Mouse (Mus musculus) olfactory bulb, adult 2 months (tissue): ENCODE measurements around the gene Tmem56.

Experiments
- CTCF ChIP-seq: fragments of 200-500 bp; IDR thresholded peaks from 2 replicates; pipeline ENCODE4 v1.5.1; 2012; ENCODE audit warnings: low read depth, mild to moderate bottlenecking, low read length, moderate library complexity; ENCODE audit not compliant: insufficient read depth
- POLR2A ChIP-seq: fragments of 200-500 bp; IDR thresholded peaks from 2 replicates; pipeline ENCODE4 v1.6.1; 2012; ENCODE audit warnings: mild to moderate bottlenecking, low read depth, low read length, moderate library complexity; ENCODE audit not compliant: insufficient read depth

- TF ChIP-seq CTCF (no peak), POLR2A (no peak)
These were observed 46.7 kb upstream of the Tmem56 start for GRCm38 (mm10) chr3:121329647-121330046.
